Mouse (Mus musculus): ENCODE measurements around the gene 2310050C09Rik. TPM values are rescaled to one million over a fixed set of nuclear protein-coding genes. Genes with fewer than 3 reads are reported as not detected.
A peak's percentile ranks its signal among the peaks of the same experiment; 100 is the strongest.

The 2310050C09Rik gene
- total RNA-seq (2012; rRNA removed), result not detected in 2 replicates

DNA sequence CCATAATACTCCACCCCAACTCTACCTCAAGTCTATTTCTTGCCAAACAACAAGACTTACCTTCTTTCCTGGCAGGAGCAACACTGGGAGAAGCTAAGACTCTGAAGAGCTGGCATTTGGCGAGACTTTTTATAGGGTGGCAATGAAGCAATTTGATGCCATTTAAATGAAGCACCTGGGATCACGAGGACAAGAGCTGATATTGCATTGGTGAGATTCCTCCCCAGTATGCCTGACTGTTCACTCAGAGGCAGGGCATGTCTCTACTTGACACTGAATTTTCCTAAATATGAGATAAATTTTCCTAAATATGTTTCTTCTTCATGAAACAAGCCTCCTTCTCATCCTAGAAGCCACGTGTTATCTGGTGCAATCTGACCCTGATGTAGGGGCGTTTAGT lies at the start of gene 2310050C09Rik:
Gene 2310050C09Rik (minus strand): TSS at position 101 of the 400 bp plus-strand sequence.
- in situ Hi-C loops (cut with MboI; ENCODE audit: low sequenced_read_pairs in 2 of 2, unreplicated experiment in 2 of 2), result no loop called here
- no peaks in the 10 kb centered on the region for H3K36me3 ChIP-seq (ENCODE audit: control insufficient read depth, insufficient read depth, low read length, poor library complexity, severe bottlenecking)
- no peak within 1 kb of the TSS for H3K27ac ChIP-seq (ENCODE audit: insufficient read depth, low read depth, low read length, poor library complexity, severe bottlenecking)
- H3K4me1 ChIP-seq (ENCODE audit: control insufficient read depth in 2 of 2, insufficient read depth in 2 of 2, low read length in 2 of 2, poor library complexity in 1 of 2), result no peaks in the 10 kb centered on the region
- no peaks in the 10 kb centered on the region for H3K9me3 ChIP-seq (ENCODE audit: control insufficient read depth, insufficient read depth, low read depth, low read length)
- DNase-seq (ENCODE audit: low read depth, low spot score), result no peak
- TF ChIP-seq CHD2 (IDR thresholded peaks at IDR 0.05; ENCODE audit: low read depth, low read length) (no peak), MAFK (IDR thresholded peaks at IDR 0.05; ENCODE audit: insufficient read depth, low read depth, low read length) (no peak), ZNF384 (IDR thresholded peaks at IDR 0.05; ENCODE audit: low read depth, low read length) (no peak), HCFC1 (IDR thresholded peaks at IDR 0.05; ENCODE audit: borderline replicate concordance, insufficient read depth, low read length) (no peak), ZC3H11A (IDR thresholded peaks at IDR 0.05; ENCODE audit: borderline replicate concordance, low read depth, low read length) (no peak)
- H3K9ac ChIP-seq (ENCODE audit: insufficient read depth, low read depth, low read length, poor library complexity, severe bottlenecking), result no peak within 1 kb of the TSS
- no peak within 1 kb of the TSS for H3K4me3 ChIP-seq (ENCODE audit: insufficient read depth in 1 of 2, low read depth in 1 of 2, low read length in 2 of 2, poor library complexity in 1 of 2, severe bottlenecking in 1 of 2)

- no peaks in the 10 kb centered on the region for H3K36me3 ChIP-seq (ENCODE audit: control insufficient read depth, insufficient read depth, low read length, poor library complexity, severe bottlenecking)
- no peaks in the 10 kb centered on the region for H3K9me3 ChIP-seq (ENCODE audit: control insufficient read depth, insufficient read depth, low read depth, low read length)
- in situ Hi-C loops (cut with MboI; ENCODE audit: low sequenced_read_pairs in 2 of 2, unreplicated experiment in 2 of 2), result loop anchor here in 1 of 2 experiments (25.0 kb wide), 1 partner anchor 130 kb away; no protein-coding TSS in a partner anchor
- TF ChIP-seq CHD2 (IDR thresholded peaks at IDR 0.05; ENCODE audit: low read depth, low read length) (no peak), ZC3H11A (IDR thresholded peaks at IDR 0.05; ENCODE audit: borderline replicate concordance, low read depth, low read length) (no peak), ZNF384 (IDR thresholded peaks at IDR 0.05; ENCODE audit: low read depth, low read length) (peak; percentile 94)
- no peak overlapping the region for H3K27ac ChIP-seq (ENCODE audit: insufficient read depth, low read depth, low read length, poor library complexity, severe bottlenecking)
- H3K4me3 ChIP-seq (ENCODE audit: insufficient read depth in 1 of 2, low read depth in 1 of 2, low read length in 2 of 2, poor library complexity in 1 of 2, severe bottlenecking in 1 of 2), result no peak overlapping the region
- no peaks in the 10 kb centered on the region for H3K4me1 ChIP-seq (ENCODE audit: control insufficient read depth in 2 of 2, insufficient read depth in 2 of 2, low read length in 2 of 2, poor library complexity in 1 of 2)
- DNase-seq (ENCODE audit: low read depth, low spot score), result no peak
- no peak overlapping the region for H3K9ac ChIP-seq (ENCODE audit: insufficient read depth, low read depth, low read length, poor library complexity, severe bottlenecking)
These were observed 37.6 kb upstream of the 2310050C09Rik start for GRCm38 (mm10) chr3:92907571-92907970.

DNA sequence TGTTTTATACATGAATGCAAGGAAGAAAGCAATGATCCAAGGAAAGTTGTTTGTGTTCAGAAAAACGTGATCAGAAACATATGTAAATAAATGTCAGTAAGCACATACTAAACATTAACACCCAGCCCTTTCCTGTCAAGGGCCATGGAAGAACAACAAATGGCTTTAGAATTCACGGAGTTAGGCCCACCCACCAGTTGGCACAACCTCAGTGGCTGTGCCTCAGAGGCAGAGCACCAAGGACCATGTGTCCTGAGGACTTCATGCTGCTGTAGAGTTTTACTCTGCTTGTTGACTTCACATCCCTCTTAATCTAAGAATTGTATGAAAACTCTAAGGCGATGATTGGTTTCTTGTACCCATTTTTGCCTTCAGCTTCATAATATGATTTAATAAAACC lies 35.2 kb upstream of the 2310050C09Rik start:
- Histone ChIP-seq H3K9ac (ENCODE audit: insufficient read depth, low read depth, low read length, poor library complexity, severe bottlenecking) (no peak overlapping the region), H3K36me3 (ENCODE audit: control insufficient read depth, insufficient read depth, low read length, poor library complexity, severe bottlenecking) (no peaks in the 10 kb centered on the region), H3K4me3 (ENCODE audit: insufficient read depth in 1 of 2, low read depth in 1 of 2, low read length in 2 of 2, poor library complexity in 1 of 2, severe bottlenecking in 1 of 2) (no peak overlapping the region), H3K9me3 (ENCODE audit: control insufficient read depth, insufficient read depth, low read depth, low read length) (no peaks in the 10 kb centered on the region), H3K27ac (ENCODE audit: insufficient read depth, low read depth, low read length, poor library complexity, severe bottlenecking) (no peak overlapping the region), H3K4me1 (ENCODE audit: control insufficient read depth in 2 of 2, insufficient read depth in 2 of 2, low read length in 2 of 2, poor library complexity in 1 of 2) (no peaks in the 10 kb centered on the region)
- no peak for DNase-seq (ENCODE audit: low read depth, low spot score)
- TF ChIP-seq MAFK (IDR thresholded peaks at IDR 0.05; ENCODE audit: insufficient read depth, low read depth, low read length) (no peak), ZNF384 (IDR thresholded peaks at IDR 0.05; ENCODE audit: low read depth, low read length) (no peak), HCFC1 (IDR thresholded peaks at IDR 0.05; ENCODE audit: borderline replicate concordance, insufficient read depth, low read length) (no peak), ZC3H11A (IDR thresholded peaks at IDR 0.05; ENCODE audit: borderline replicate concordance, low read depth, low read length) (no peak), CHD2 (IDR thresholded peaks at IDR 0.05; ENCODE audit: low read depth, low read length) (no peak)
- in situ Hi-C loops (cut with MboI; ENCODE audit: low sequenced_read_pairs in 2 of 2, unreplicated experiment in 2 of 2), result loop anchor here in 1 of 2 experiments (25.0 kb wide), 1 partner anchor 132 kb away; no protein-coding TSS in a partner anchor

DNA sequence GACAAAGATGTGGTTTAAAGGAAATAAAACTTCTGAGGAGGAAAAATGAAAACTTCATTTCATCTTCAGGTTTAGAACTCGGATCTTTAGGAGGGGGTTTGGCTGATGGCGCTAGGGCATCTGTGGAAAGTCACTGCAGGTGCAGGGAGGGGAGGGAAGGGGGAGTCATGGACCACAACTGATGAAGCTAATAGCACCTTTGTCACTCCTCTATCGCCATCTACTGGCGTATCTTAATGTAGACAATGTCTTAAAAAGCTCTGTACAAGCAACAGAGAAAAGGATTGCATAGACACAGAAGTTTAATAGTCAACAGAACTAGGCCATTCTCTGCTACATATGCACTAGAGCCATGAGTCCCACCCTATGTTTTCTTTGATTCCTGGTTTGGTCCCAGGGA lies 33.6 kb upstream of the 2310050C09Rik start:
- H3K36me3 ChIP-seq (ENCODE audit: control insufficient read depth, insufficient read depth, low read length, poor library complexity, severe bottlenecking), result no peaks in the 10 kb centered on the region
- no peaks in the 10 kb centered on the region for H3K9me3 ChIP-seq (ENCODE audit: control insufficient read depth, insufficient read depth, low read depth, low read length)
- in situ Hi-C loops (cut with MboI; ENCODE audit: low sequenced_read_pairs in 2 of 2, unreplicated experiment in 2 of 2), result loop anchor here in 1 of 2 experiments (25.0 kb wide), 1 partner anchor 134 kb away; no protein-coding TSS in a partner anchor
- peak; percentile 42 for DNase-seq (ENCODE audit: low read depth, low spot score)
- H3K4me1 ChIP-seq (ENCODE audit: control insufficient read depth in 2 of 2, insufficient read depth in 2 of 2, low read length in 2 of 2, poor library complexity in 1 of 2), result no peaks in the 10 kb centered on the region
- H3K27ac ChIP-seq (ENCODE audit: insufficient read depth, low read depth, low read length, poor library complexity, severe bottlenecking), result no peak overlapping the region
- no peak overlapping the region for H3K4me3 ChIP-seq (ENCODE audit: insufficient read depth in 1 of 2, low read depth in 1 of 2, low read length in 2 of 2, poor library complexity in 1 of 2, severe bottlenecking in 1 of 2)
- TF ChIP-seq CHD2 (IDR thresholded peaks at IDR 0.05; ENCODE audit: low read depth, low read length), result no peak
- TF ChIP-seq ZNF384 (IDR thresholded peaks at IDR 0.05; ENCODE audit: low read depth, low read length), result no peak
- no peak for TF ChIP-seq ZC3H11A (IDR thresholded peaks at IDR 0.05; ENCODE audit: borderline replicate concordance, low read depth, low read length)
- TF ChIP-seq MAFK (IDR thresholded peaks at IDR 0.05; ENCODE audit: insufficient read depth, low read depth, low read length), result no peak
- no peak for TF ChIP-seq HCFC1 (IDR thresholded peaks at IDR 0.05; ENCODE audit: borderline replicate concordance, insufficient read depth, low read length)
- H3K9ac ChIP-seq (ENCODE audit: insufficient read depth, low read depth, low read length, poor library complexity, severe bottlenecking), result no peak overlapping the region

DNA sequence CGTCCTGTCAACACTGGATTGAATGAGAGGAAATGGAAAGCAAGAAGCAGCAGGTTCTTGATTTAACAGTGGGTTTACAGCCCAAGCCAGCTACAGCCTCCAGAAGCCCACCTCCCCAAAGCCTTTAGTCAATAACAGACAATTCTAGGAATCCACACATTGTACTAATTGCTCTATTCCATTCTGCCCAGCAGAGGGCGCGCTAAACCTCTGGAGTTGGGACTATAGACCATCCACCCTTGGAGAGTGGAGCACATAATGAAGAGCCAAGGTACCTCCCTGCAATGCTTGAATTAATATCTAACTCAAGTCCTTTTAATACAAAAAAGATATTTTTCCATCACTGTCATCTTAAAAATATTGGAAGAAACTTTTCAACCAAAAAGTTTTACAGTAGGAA lies 33.0 kb upstream of the 2310050C09Rik start:
- in situ Hi-C loops (cut with MboI; ENCODE audit: low sequenced_read_pairs in 2 of 2, unreplicated experiment in 2 of 2), result loop anchor here in 1 of 2 experiments (25.0 kb wide), 1 partner anchor 134 kb away; no protein-coding TSS in a partner anchor
- TF ChIP-seq MAFK (IDR thresholded peaks at IDR 0.05; ENCODE audit: insufficient read depth, low read depth, low read length) (no peak), ZC3H11A (IDR thresholded peaks at IDR 0.05; ENCODE audit: borderline replicate concordance, low read depth, low read length) (peak; percentile 26; the same call in 1 of the 2 replicates)
- no peaks in the 10 kb centered on the region for H3K9me3 ChIP-seq (ENCODE audit: control insufficient read depth, insufficient read depth, low read depth, low read length)
- H3K27ac ChIP-seq (ENCODE audit: insufficient read depth, low read depth, low read length, poor library complexity, severe bottlenecking), result no peak overlapping the region
- no peaks in the 10 kb centered on the region for H3K4me1 ChIP-seq (ENCODE audit: control insufficient read depth in 2 of 2, insufficient read depth in 2 of 2, low read length in 2 of 2, poor library complexity in 1 of 2)
- H3K9ac ChIP-seq (ENCODE audit: insufficient read depth, low read depth, low read length, poor library complexity, severe bottlenecking), result no peak overlapping the region
- peak; percentile 48 for DNase-seq (ENCODE audit: low read depth, low spot score)
- H3K36me3 ChIP-seq (ENCODE audit: control insufficient read depth, insufficient read depth, low read length, poor library complexity, severe bottlenecking), result no peaks in the 10 kb centered on the region
- no peak overlapping the region for H3K4me3 ChIP-seq (ENCODE audit: insufficient read depth in 1 of 2, low read depth in 1 of 2, low read length in 2 of 2, poor library complexity in 1 of 2, severe bottlenecking in 1 of 2)
